Mouse (Mus musculus) bone marrow macrophage, adult 2 months (primary cell): ENCODE results near the gene Nop2.

Experiments used
- CTCF ChIP-seq: IDR thresholded peaks from 2 replicates; pipeline ENCODE4 v1.5.1; 2012; ENCODE audit warnings: low read depth, mild to moderate bottlenecking, low read length, moderate library complexity
- POLR2A ChIP-seq: IDR thresholded peaks from 2 replicates; pipeline ENCODE4 v1.6.1; 2012; ENCODE audit warnings: mild to moderate bottlenecking, low read depth, low read length, borderline replicate concordance

GRCm38 (mm10) chr6:125164672-125165327 lies 33.1 kb downstream of the Nop2 start:
- TF ChIP-seq POLR2A, result no peak
- no peak for TF ChIP-seq CTCF
